Mouse (Mus musculus): ENCODE data around the gene Itgb3bp.

DNA sequence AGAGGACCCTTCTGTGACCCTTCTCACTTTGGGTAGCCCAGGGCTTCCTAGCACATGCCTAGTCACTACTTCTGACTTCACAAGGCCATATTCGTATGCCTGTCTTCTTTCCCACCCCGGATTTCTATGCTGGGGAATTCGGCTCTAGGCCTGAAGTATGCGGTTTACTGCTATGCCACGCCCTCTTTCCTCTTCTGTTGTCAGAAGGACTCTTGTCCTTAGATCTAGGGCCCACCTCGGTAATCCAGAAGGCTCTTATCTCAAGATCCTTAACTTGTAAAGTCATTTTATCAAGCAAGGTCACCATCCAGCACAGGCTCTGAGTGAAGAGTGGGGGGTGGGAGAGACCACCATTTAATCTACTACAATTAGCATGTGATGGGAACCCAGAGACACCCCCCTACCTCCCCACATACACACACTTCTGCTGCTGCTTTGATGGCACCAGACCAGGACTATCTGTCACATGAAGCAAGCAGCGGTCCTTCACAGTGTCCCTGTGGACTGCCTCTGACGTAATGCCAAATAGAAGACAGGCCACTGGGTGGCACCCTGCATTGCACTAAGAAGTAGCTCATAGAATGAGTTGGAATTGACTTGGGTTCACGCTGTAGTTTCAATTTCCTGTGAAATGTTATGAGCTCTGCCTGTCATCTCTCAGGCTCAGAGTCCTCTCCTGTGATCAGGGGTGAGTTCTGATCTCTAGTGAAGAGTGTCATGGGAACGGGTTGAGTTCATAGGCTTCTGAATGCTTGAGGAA, 12.2 kb upstream of the Itgb3bp start:
- TF ChIP-seq CTCF (IDR thresholded peaks at IDR 0.05; ENCODE audit: low read depth, low read length): no peak
- no peak for TF ChIP-seq POLR2A (IDR thresholded peaks at IDR 0.05; ENCODE audit: borderline replicate concordance, low read depth, low read length)
